Mouse (Mus musculus): ENCODE measurements at regions not wholly inside any gene's neighbourhood (a gene's known extent, or its start where the extent isn't known, plus 50 kb on each side); places are given as distances from the start of the nearest gene placed in this dataset.

GRCm38 (mm10) chr4:31425135-31425534 is 538.8 kb upstream of the Map3k7 start:
- Histone ChIP-seq H3K9ac (ENCODE audit: control insufficient read depth, low read depth, low read length, poor library complexity, severe bottlenecking) (no peak overlapping the region), H3K27me3 (ENCODE audit: control insufficient read depth in 1 of 2, insufficient read depth in 2 of 2, low read length in 2 of 2) (no peaks in the 10 kb centered on the region), H3K27ac (ENCODE audit: control insufficient read depth, low read depth, low read length) (no peak overlapping the region), H3K4me1 (ENCODE audit: control insufficient read depth in 1 of 2, insufficient read depth in 2 of 2, low read length in 2 of 2) (no peaks in the 10 kb centered on the region), H3K9me3 (replicated peaks; ENCODE audit: insufficient read depth, low read length) (no peaks in the 10 kb centered on the region), H3K4me3 (ENCODE audit: control insufficient read depth in 1 of 2, insufficient read depth in 1 of 2, low read depth in 2 of 2, low read length in 2 of 2) (no peak overlapping the region), H3K36me3 (ENCODE audit: control insufficient read depth in 1 of 2, insufficient read depth in 2 of 2, low read length in 2 of 2) (no peaks in the 10 kb centered on the region), H3K79me2 (ENCODE audit: control insufficient read depth, insufficient read depth, low read length, poor library complexity) (no peaks in the 10 kb centered on the region)
- TF ChIP-seq HCFC1 (IDR thresholded peaks at IDR 0.05; ENCODE audit: low read depth, low read length) = no peak
- no peak for TF ChIP-seq POLR2AphosphoS5 (IDR thresholded peaks at IDR 0.05; ENCODE audit: borderline replicate concordance, low read depth, low read length)
- TF ChIP-seq CHD2 (IDR thresholded peaks at IDR 0.05; ENCODE audit: low read length) = no peak
- no peak for TF ChIP-seq E2F4 (IDR thresholded peaks at IDR 0.05; ENCODE audit: borderline replicate concordance, low read depth, low read length)
- no peak for TF ChIP-seq GATA1 (IDR thresholded peaks at IDR 0.05; ENCODE audit: low read depth, low read length)
- no peak for TF ChIP-seq SIN3A (IDR thresholded peaks at IDR 0.05; ENCODE audit: low read length)
- no peak for TF ChIP-seq TAL1 (IDR thresholded peaks at IDR 0.05; ENCODE audit: low read length)
- no peak for TF ChIP-seq TBP (IDR thresholded peaks at IDR 0.05; ENCODE audit: low read depth, low read length)
- no peak for TF ChIP-seq MAX (IDR thresholded peaks at IDR 0.05; ENCODE audit: low read length)
- TF ChIP-seq MYC (IDR thresholded peaks at IDR 0.05; ENCODE audit: low read depth, low read length) = no peak
- no peak for TF ChIP-seq ETS1 (IDR thresholded peaks at IDR 0.05; ENCODE audit: low read depth, low read length)
- TF ChIP-seq RCOR1 (IDR thresholded peaks at IDR 0.05; ENCODE audit: low read depth, low read length) = no peak
- no peak for DNase-seq (ENCODE audit: low read depth, low spot score)

GRCm38 (mm10) chr4:31425716-31426115 is 538.2 kb upstream of the Map3k7 start:
- Histone ChIP-seq H3K27ac (ENCODE audit: control insufficient read depth, low read depth, low read length) (no peak overlapping the region), H3K36me3 (ENCODE audit: control insufficient read depth in 1 of 2, insufficient read depth in 2 of 2, low read length in 2 of 2) (no peaks in the 10 kb centered on the region), H3K9ac (ENCODE audit: control insufficient read depth, low read depth, low read length, poor library complexity, severe bottlenecking) (no peak overlapping the region), H3K4me3 (ENCODE audit: control insufficient read depth in 1 of 2, insufficient read depth in 1 of 2, low read depth in 2 of 2, low read length in 2 of 2) (no peak overlapping the region), H3K9me3 (replicated peaks; ENCODE audit: insufficient read depth, low read length) (no peaks in the 10 kb centered on the region), H3K27me3 (ENCODE audit: control insufficient read depth in 1 of 2, insufficient read depth in 2 of 2, low read length in 2 of 2) (no peaks in the 10 kb centered on the region), H3K4me1 (ENCODE audit: control insufficient read depth in 1 of 2, insufficient read depth in 2 of 2, low read length in 2 of 2) (no peaks in the 10 kb centered on the region), H3K79me2 (ENCODE audit: control insufficient read depth, insufficient read depth, low read length, poor library complexity) (no peaks in the 10 kb centered on the region)
- no peak for TF ChIP-seq MXI1 (IDR thresholded peaks at IDR 0.05; ENCODE audit: low read depth, low read length)
- TF ChIP-seq SMC3 (IDR thresholded peaks at IDR 0.05; ENCODE audit: low read depth, low read length) = no peak
- no peak for TF ChIP-seq NELFE (IDR thresholded peaks at IDR 0.05; ENCODE audit: low read depth, low read length)
- TF ChIP-seq TAL1 (IDR thresholded peaks at IDR 0.05; ENCODE audit: low read length) = no peak
- TF ChIP-seq RAD21 (IDR thresholded peaks at IDR 0.05; ENCODE audit: low read depth, low read length) = no peak
- no peak for TF ChIP-seq EP300 (IDR thresholded peaks at IDR 0.05; ENCODE audit: low read depth in 1 of 2, low read length in 2 of 2)
- TF ChIP-seq MAX (IDR thresholded peaks at IDR 0.05; ENCODE audit: low read length) = no peak
- no peak for TF ChIP-seq GATA1 (IDR thresholded peaks at IDR 0.05; ENCODE audit: low read depth, low read length)
- no peak for TF ChIP-seq ZC3H11A (IDR thresholded peaks at IDR 0.05; ENCODE audit: low read depth, low read length)
- TF ChIP-seq ETS1 (IDR thresholded peaks at IDR 0.05; ENCODE audit: low read depth, low read length) = no peak
- TF ChIP-seq USF2 (IDR thresholded peaks at IDR 0.05; ENCODE audit: borderline replicate concordance in 1 of 2, insufficient read depth in 1 of 2, low read depth in 1 of 2, low read length in 2 of 2) = no peak
- no peak for TF ChIP-seq E2F4 (IDR thresholded peaks at IDR 0.05; ENCODE audit: borderline replicate concordance, low read depth, low read length)
- no peak for TF ChIP-seq MAZ (IDR thresholded peaks at IDR 0.05; ENCODE audit: low read depth, low read length)
- no peak for TF ChIP-seq POLR2A (IDR thresholded peaks at IDR 0.05; ENCODE audit: control insufficient read depth in 1 of 2, insufficient read depth in 1 of 2, low read depth in 1 of 2, low read length in 2 of 2, poor library complexity in 1 of 2)
- no peak for TF ChIP-seq SIN3A (IDR thresholded peaks at IDR 0.05; ENCODE audit: low read length)
- no peak for TF ChIP-seq MYB (IDR thresholded peaks at IDR 0.05; ENCODE audit: low read depth, low read length)
- DNase-seq (ENCODE audit: low read depth, low spot score) = no peak

Measured in MEL (cell line).